Mouse (Mus musculus): Measurements from ENCODE around the gene Proser2. TPM values are rescaled to one million over a fixed set of nuclear protein-coding genes. Genes with fewer than 3 reads are reported as not detected.

Proser2 gene
- polyA plus RNA-seq, 1 experiment from 2014 or later: 3.2 TPM

DNA sequence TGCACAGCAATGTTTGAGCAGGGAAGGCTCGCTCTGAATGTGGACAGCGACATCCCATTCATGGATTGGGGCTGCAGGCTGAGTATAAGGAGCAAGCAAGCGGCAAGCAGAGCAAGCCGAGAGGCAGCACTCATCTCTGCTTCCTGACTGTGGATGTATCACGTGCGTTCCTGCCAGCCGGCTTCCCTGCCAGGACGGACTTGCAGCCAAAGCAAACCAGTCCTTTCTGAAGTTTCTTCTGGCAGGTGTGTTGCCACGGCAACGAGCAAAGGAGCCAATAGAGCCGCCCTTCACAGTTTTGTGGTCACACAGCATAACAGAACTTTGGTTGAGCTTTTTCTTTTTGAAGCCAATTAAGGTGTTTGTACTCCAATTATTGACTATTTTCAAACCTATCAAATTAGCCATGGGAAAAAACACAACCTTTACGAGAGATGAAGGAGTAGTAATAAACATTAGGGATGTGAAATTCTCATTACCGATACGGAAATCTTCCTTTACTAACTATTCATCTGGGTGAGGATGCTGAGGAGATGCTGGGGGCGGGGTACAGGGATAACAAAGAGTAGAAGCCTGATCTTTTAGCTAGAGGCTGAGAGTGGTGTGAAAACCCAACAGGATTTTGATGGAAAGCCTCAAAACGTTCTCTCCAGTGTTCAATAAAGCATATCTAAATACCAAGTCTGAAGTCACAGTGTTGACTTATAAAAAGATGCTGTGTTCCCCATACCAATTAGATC is 13.1 kb upstream of the Proser2 start:
- H3K27me3 ChIP-seq (ENCODE audit: control insufficient read depth, insufficient read depth, low read length): no peaks in the 10 kb centered on the region
- H3K9me3 ChIP-seq (ENCODE audit: control insufficient read depth, low read length): no peaks in the 10 kb centered on the region
- WGBS: 80% methylated on average over 16 of the region's 16 CpGs
- H3K4me3 ChIP-seq (ENCODE audit: low read depth, low read length): no peak overlapping the region
- no peaks in the 10 kb centered on the region for H3K36me3 ChIP-seq (ENCODE audit: control insufficient read depth, insufficient read depth, low read length)
- H3K4me1 ChIP-seq (ENCODE audit: control insufficient read depth, insufficient read depth, low read length): no peaks in the 10 kb centered on the region
- no peak overlapping the region for H3K4me2 ChIP-seq (ENCODE audit: low read depth)
- H3K9ac ChIP-seq (ENCODE audit: low read length): no peak overlapping the region
- no peak overlapping the region for H3K27ac ChIP-seq (ENCODE audit: low read depth, low read length)
- no peak for DNase-seq (ENCODE audit: low spot score)
- no peak for ATAC-seq (ENCODE audit: insufficient read depth, low FRiP score, low TSS enrichment)

DNA sequence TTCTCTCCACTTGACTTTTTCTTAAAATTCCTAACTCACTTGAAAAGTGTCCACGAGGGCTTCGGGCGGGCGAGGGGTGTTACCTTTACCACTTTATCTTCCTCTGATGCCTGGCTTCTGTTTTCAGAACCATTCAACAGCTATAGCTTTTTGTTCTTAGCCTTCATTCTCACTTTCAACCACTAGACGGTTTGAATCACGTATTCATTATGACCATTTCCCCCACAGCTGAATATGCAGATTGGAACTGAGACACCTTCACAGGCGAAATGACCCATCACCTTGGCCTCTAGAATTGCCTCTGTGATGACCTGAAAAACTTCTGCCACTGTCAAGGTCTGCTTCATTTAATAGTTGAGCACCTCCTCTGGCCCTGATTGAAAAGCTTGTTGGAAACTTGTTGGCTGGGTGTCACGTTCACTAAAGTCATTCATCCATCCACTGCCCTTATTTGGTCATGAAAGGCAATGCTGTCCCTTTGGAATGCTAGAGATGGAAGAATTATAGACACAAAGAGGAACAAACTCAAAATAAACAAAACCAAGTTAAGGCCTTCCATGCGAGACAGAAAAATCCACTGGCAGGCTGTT is 10.7 kb upstream of the Proser2 start:
- 86% methylated on average over 9 of the region's 9 CpGs for WGBS
- H3K4me1 ChIP-seq (ENCODE audit: control insufficient read depth, insufficient read depth, low read length): no peaks in the 10 kb centered on the region
- H3K9me3 ChIP-seq (ENCODE audit: control insufficient read depth, low read length): no peaks in the 10 kb centered on the region
- ATAC-seq (ENCODE audit: insufficient read depth, low FRiP score, low TSS enrichment): no peak
- no peaks in the 10 kb centered on the region for H3K36me3 ChIP-seq (ENCODE audit: control insufficient read depth, insufficient read depth, low read length)
- H3K27me3 ChIP-seq (ENCODE audit: control insufficient read depth, insufficient read depth, low read length): no peaks in the 10 kb centered on the region
- no peak overlapping the region for H3K9ac ChIP-seq (ENCODE audit: low read length)
- H3K4me3 ChIP-seq (ENCODE audit: low read depth, low read length): no peak overlapping the region
- H3K4me2 ChIP-seq (ENCODE audit: low read depth): no peak overlapping the region
- H3K27ac ChIP-seq (ENCODE audit: low read depth, low read length): no peak overlapping the region
- DNase-seq (ENCODE audit: low spot score): no peak

DNA sequence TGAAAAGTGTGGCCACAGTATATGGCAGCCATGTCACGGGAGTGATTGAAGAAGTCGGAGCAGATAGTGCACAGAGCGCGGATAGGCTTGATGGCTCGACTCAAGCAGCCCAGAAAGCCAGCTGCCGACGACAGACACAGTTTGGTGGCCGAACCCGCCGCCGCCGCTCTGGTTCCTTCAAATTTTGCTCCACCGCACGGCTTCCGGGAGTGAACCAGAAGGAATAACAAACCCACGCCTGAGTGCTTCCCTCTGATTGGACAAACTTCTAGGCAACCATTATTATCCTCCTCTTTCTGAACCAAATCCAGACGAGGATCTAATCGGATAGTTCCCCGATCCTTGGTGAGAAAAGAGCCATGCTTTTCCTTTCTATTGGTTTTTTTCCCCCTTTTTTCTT is 3.9 kb upstream of the Proser2 start:
- Histone ChIP-seq H3K9ac (ENCODE audit: low read length) (no peak overlapping the region), H3K4me1 (ENCODE audit: control insufficient read depth, insufficient read depth, low read length) (no peaks in the 10 kb centered on the region), H3K4me2 (ENCODE audit: low read depth) (no peak overlapping the region), H3K4me3 (ENCODE audit: low read depth, low read length) (no peak overlapping the region), H3K9me3 (ENCODE audit: control insufficient read depth, low read length) (no peaks in the 10 kb centered on the region), H3K36me3 (ENCODE audit: control insufficient read depth, insufficient read depth, low read length) (no peaks in the 10 kb centered on the region), H3K27ac (ENCODE audit: low read depth, low read length) (no peak overlapping the region), H3K27me3 (ENCODE audit: control insufficient read depth, insufficient read depth, low read length) (peaks cover 10% of the 10 kb centered on the region)
- ATAC-seq (ENCODE audit: insufficient read depth, low FRiP score, low TSS enrichment): no peak
- WGBS: 92% methylated on average over 19 of the region's 19 CpGs
- no peak for DNase-seq (ENCODE audit: low spot score)

DNA sequence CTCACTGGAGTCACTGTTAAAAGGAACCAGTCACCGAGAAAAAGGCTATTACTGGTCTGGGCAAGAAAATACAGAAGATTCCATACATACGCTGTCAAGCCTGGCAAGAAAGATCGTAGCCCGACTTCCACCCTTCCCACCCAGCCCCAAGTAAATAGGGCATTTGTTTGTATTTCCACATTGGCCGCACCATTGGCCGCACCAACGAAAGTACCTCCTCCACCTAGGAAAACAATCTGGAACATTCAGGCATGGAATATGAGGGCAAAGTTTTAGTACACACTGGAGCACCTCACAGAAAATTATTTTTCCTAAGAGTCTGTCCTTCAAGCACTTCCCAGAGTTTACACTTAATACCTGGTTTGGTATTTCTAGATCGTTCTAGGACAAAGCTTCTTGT is 1.1 kb downstream of the Proser2 start:
- no peak overlapping the region for H3K27ac ChIP-seq (ENCODE audit: low read depth, low read length)
- H3K9me3 ChIP-seq (ENCODE audit: control insufficient read depth, low read length): no peaks in the 10 kb centered on the region
- no peak overlapping the region for H3K4me2 ChIP-seq (ENCODE audit: low read depth)
- DNase-seq (ENCODE audit: low spot score) (no peak), ATAC-seq (ENCODE audit: insufficient read depth, low FRiP score, low TSS enrichment) (no peak)
- H3K4me3 ChIP-seq (ENCODE audit: low read depth, low read length): no peak overlapping the region
- H3K9ac ChIP-seq (ENCODE audit: low read length): no peak overlapping the region
- H3K27me3 ChIP-seq (ENCODE audit: control insufficient read depth, insufficient read depth, low read length): peaks cover 20% of the 10 kb centered on the region
- no peaks in the 10 kb centered on the region for H3K36me3 ChIP-seq (ENCODE audit: control insufficient read depth, insufficient read depth, low read length)
- WGBS: 46% methylated on average over 8 of the region's 8 CpGs
- H3K4me1 ChIP-seq (ENCODE audit: control insufficient read depth, insufficient read depth, low read length): no peaks in the 10 kb centered on the region

DNA sequence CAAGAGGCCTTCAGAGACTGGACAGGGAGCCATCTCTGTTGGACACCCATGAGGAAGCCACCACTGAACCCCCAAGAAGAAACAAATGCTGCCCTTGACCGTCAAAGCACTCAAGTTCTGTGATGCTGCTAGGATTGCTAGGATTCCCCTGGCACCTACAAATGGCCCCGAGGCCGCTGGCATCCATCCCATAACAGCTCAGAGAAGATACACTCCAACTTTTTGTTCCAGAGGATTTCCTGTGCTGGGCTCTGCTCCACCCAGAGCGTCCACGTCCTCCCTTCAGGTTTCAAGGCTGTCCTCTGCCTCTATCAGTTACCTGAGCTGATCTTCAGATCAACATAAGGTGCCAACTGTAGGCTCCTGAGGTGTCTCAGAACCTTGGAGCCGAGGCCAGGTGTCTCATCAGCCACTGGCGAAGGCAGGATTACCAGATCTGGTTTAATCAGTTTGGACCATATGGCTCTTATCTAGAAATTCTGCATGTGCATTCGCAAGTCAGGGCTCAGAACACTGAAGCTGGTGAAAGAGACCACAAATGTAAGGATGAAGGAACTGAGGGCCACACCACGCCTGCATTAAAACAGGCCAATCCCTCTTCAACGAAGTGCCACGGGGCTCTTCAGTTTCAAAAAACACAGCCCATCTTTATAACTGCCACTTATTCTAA is 1.7 kb downstream of the Proser2 start:
- no peaks in the 10 kb centered on the region for H3K4me1 ChIP-seq (ENCODE audit: control insufficient read depth, insufficient read depth, low read length)
- DNase-seq (ENCODE audit: low spot score) (no peak), ATAC-seq (ENCODE audit: insufficient read depth, low FRiP score, low TSS enrichment) (no peak)
- H3K4me2 ChIP-seq (ENCODE audit: low read depth): no peak overlapping the region
- H3K4me3 ChIP-seq (ENCODE audit: low read depth, low read length): no peak overlapping the region
- H3K27me3 ChIP-seq (ENCODE audit: control insufficient read depth, insufficient read depth, low read length): peaks cover 20% of the 10 kb centered on the region
- 92% methylated on average over 11 of the region's 11 CpGs for WGBS
- H3K9me3 ChIP-seq (ENCODE audit: control insufficient read depth, low read length): no peaks in the 10 kb centered on the region
- no peak overlapping the region for H3K27ac ChIP-seq (ENCODE audit: low read depth, low read length)
- no peaks in the 10 kb centered on the region for H3K36me3 ChIP-seq (ENCODE audit: control insufficient read depth, insufficient read depth, low read length)
- no peak overlapping the region for H3K9ac ChIP-seq (ENCODE audit: low read length)

DNA sequence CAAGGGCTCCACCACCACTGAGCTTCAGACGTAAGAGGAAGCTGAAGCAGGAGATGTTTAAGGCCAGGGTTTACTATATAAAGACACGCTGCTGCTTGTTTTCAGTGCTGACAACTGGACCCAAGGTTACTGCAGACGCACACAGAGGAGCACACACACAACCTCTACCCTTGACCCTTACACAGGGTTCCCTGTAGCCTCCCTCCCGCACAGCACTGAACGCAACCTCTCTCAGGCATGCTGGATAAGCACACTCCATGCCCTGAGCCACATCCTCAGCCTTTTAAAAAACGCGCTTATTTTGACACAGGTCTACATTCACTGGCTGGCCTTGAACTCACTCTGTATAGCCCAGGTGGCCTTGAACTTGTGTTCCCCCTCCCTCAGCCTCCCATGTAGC is 7.0 kb downstream of the Proser2 start:
- DNase-seq (ENCODE audit: low spot score): no peak
- no peaks in the 10 kb centered on the region for H3K9me3 ChIP-seq (ENCODE audit: control insufficient read depth, low read length)
- H3K9ac ChIP-seq (ENCODE audit: low read length): no peak overlapping the region
- no peak overlapping the region for H3K4me2 ChIP-seq (ENCODE audit: low read depth)
- H3K4me3 ChIP-seq (ENCODE audit: low read depth, low read length): no peak overlapping the region
- WGBS: 89% methylated on average over 7 of the region's 7 CpGs
- no peaks in the 10 kb centered on the region for H3K36me3 ChIP-seq (ENCODE audit: control insufficient read depth, insufficient read depth, low read length)
- H3K4me1 ChIP-seq (ENCODE audit: control insufficient read depth, insufficient read depth, low read length): no peaks in the 10 kb centered on the region
- H3K27ac ChIP-seq (ENCODE audit: low read depth, low read length): no peak overlapping the region
- H3K27me3 ChIP-seq (ENCODE audit: control insufficient read depth, insufficient read depth, low read length): peaks cover 2% of the 10 kb centered on the region; the same call in 1 of the 2 replicates
- ATAC-seq (ENCODE audit: insufficient read depth, low FRiP score, low TSS enrichment): no peak

DNA sequence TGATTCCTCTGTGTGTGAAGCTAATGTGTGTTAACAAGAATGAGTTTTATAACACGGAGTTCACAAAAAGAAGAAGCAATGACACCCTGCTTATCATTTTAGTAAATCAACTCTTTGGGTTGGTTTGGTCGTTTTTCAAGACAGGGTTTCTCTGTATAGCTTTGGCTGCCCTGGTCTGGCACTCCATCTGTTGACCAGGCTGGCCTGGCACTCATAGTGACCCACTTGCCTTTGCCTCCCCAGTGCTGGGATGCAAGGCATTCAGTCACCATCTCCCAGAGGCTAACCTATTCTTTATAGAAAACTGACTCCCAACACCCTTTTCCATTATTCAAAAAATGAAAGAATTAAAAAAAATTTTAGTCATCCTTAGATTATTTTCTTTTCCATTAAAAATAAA is 8.9 kb downstream of the Proser2 start:
- ATAC-seq (ENCODE audit: insufficient read depth, low FRiP score, low TSS enrichment): no peak
- Histone ChIP-seq H3K4me1 (ENCODE audit: control insufficient read depth, insufficient read depth, low read length) (no peaks in the 10 kb centered on the region), H3K36me3 (ENCODE audit: control insufficient read depth, insufficient read depth, low read length) (no peaks in the 10 kb centered on the region), H3K9ac (ENCODE audit: low read length) (no peak overlapping the region), H3K9me3 (ENCODE audit: control insufficient read depth, low read length) (no peaks in the 10 kb centered on the region), H3K4me3 (ENCODE audit: low read depth, low read length) (no peak overlapping the region), H3K27ac (ENCODE audit: low read depth, low read length) (no peak overlapping the region), H3K4me2 (ENCODE audit: low read depth) (no peak overlapping the region), H3K27me3 (ENCODE audit: control insufficient read depth, insufficient read depth, low read length) (no peaks in the 10 kb centered on the region)
- DNase-seq (ENCODE audit: low spot score): no peak
- 69% methylated on average over 2 of the region's 2 CpGs for WGBS

DNA sequence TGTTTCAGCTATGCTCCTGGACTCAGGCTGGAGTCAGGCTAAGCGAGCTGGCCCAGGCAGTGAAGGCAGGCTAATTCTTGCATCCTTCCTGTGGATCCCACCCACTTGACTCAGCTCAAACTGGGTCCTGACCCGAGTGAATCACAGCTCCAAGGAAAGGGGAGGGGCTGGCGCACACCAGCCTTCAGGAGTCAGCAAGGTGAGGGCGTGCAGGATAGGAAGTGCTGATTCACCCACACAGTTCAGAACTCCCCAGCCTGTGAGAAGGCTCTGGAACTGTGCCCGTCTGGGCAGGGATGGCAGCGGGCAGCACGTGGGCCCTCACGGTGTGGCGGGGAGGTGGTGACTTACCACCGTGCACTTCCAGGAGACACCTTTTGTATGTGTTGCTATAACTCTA is 11.8 kb downstream of the Proser2 start:
- Histone ChIP-seq H3K9me3 (ENCODE audit: control insufficient read depth, low read length) (no peaks in the 10 kb centered on the region), H3K4me2 (ENCODE audit: low read depth) (no peak overlapping the region), H3K27me3 (ENCODE audit: control insufficient read depth, insufficient read depth, low read length) (no peaks in the 10 kb centered on the region), H3K4me3 (ENCODE audit: low read depth, low read length) (no peak overlapping the region), H3K36me3 (ENCODE audit: control insufficient read depth, insufficient read depth, low read length) (no peaks in the 10 kb centered on the region), H3K9ac (ENCODE audit: low read length) (no peak overlapping the region), H3K27ac (ENCODE audit: low read depth, low read length) (no peak overlapping the region), H3K4me1 (ENCODE audit: control insufficient read depth, insufficient read depth, low read length) (no peaks in the 10 kb centered on the region)
- DNase-seq (ENCODE audit: low spot score) (no peak), ATAC-seq (ENCODE audit: insufficient read depth, low FRiP score, low TSS enrichment) (no peak)
- 79% methylated on average over 10 of the region's 10 CpGs for WGBS

DNA sequence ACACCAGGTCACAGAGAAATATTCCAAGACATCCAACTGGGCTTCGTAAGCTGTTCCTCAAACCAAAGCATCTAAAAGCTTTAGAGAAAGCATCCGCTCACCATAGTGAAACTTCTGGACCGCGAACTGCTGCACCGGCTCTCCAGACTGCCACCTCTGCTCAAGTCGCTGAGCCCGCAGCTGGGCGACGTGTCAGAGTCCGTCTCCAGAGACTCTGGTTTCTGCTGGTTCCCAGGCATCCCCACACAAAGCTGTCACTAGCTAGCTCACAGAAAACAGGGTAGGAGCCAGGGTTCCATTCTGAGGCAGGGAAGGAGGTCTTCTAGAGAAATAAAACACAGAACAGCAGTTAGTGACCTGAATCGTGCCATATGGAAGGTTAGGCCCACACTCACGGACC is 16.2 kb downstream of the Proser2 start:
- Histone ChIP-seq H3K4me2 (ENCODE audit: low read depth) (no peak overlapping the region), H3K4me1 (ENCODE audit: control insufficient read depth, insufficient read depth, low read length) (no peaks in the 10 kb centered on the region), H3K27me3 (ENCODE audit: control insufficient read depth, insufficient read depth, low read length) (no peaks in the 10 kb centered on the region), H3K36me3 (ENCODE audit: control insufficient read depth, insufficient read depth, low read length) (no peaks in the 10 kb centered on the region), H3K4me3 (ENCODE audit: low read depth, low read length) (no peak overlapping the region), H3K9me3 (ENCODE audit: control insufficient read depth, low read length) (no peaks in the 10 kb centered on the region), H3K27ac (ENCODE audit: low read depth, low read length) (no peak overlapping the region), H3K9ac (ENCODE audit: low read length) (no peak overlapping the region)
- ATAC-seq (ENCODE audit: insufficient read depth, low FRiP score, low TSS enrichment) (no peak), DNase-seq (ENCODE audit: low spot score) (no peak)
- WGBS: 92% methylated on average over 12 of the region's 12 CpGs
